Mouse (Mus musculus) liver, adult 2 months (tissue): ENCODE data around the gene Gm853.

ENCODE experiments used
- CTCF ChIP-seq: fragments of 200-500 bp; IDR thresholded peaks from 2 replicates; pipeline ENCODE4 v1.5.1; 2011; ENCODE audit warnings: low read depth, low read length, control low read depth
- POLR2A ChIP-seq: fragments of 200-500 bp; IDR thresholded peaks from 2 replicates; pipeline ENCODE4 v1.6.1; 2011; ENCODE audit warnings: low read length, control low read depth; ENCODE audit not compliant: insufficient read depth; ENCODE audit errors: extremely low read depth

DNA sequence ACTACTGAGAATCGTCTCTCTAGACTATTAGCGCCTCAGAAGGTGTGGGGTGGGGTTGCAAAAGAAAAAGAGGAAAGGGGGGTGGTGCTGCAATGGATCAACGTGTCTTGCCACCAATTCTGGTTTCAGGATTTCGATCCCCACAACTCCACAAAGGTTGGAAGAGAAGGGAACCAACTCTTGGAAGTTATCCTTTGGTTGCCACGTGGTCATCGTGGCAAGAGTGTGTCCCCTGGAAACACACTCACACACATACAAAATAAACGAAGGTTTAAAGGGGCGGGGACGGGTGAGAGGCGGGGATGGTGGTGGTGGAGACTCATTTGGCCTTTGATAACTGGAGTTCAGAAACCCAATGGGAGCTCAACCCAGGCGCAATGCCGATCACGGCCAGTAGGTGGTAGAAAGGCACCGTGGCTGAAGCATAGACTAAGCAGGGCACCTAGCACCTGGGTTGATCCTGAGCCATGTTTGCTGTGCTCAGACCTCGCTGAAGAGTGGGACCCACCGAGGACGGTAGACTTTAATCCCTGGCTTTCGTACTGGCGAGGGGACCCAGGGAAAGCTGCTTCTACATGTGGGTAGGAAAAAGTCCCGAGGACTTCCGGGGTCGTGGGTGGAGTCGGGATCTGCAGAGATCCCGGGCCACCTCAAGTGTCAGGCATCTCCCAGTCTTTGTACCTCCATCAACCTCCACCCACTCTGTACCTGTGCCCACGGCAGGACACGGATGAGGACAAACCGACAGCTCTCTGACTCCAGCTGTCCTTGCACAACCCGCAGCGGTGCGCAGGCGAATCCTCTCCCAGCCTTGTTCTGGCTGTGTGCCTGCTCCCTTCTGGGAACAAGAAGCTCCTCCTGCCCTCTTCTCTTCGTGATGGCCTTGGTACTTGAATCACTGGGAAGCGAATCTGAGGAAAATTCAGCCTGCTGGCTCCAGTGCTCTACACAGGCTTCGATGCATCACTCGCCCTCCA, 23.2 kb downstream of the Gm853 start:
- TF ChIP-seq CTCF: peak; percentile 99
- no peak for TF ChIP-seq POLR2A
